Mouse (Mus musculus) testis, adult 10 weeks (tissue): ENCODE data around the gene Rpl27. TPM values are rescaled to one million over a fixed set of nuclear protein-coding genes. Genes with fewer than 3 reads are reported as not detected.

Experiments used
- polyA plus RNA-seq: library from polyadenylated mRNA; stranded (reverse); fragments of 350-450 nt; fragmentation: Illumina TruSeq; extraction: RNeasy Lipid Tissue Mini Kit (QIAGEN cat#74804); gene quantifications from one replicate; pipeline ENCODE4 v1.2.3, GENCODE M21; 2014; ENCODE audit warnings: low read depth, low replicate concordance

The Rpl27 gene
- polyA plus RNA-seq, result 23.8 TPM

DNA sequence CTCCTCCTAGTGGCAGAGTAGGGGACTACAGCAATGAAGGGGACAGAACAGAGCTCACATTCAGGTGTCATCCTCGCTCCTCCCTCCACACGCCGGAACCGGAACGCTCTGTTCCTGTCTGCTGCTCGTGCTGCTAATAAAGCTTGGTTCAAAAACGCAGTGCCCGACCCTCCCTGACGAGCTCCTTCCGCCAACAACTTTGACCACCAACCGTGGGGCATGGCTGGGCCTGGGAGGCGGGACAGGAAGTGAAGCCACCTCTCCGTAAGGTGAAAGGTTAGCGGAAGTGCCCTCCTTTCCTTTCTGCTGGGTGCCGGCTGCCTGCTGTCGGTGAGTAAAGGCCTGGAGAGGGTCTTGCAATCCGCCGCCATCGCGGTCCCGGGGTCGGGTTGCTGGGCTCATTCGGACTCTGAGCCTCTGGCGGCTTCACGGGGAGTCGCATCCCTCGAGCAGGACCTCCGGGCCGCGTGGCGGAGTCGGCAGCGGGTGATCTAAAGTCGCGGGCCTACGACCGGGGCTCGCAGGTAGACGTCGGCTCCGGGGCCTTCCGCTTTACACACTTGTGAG is at the start of gene Rpl27:
TSS of gene Rpl27 (plus strand) at position 172 of the 567 bp plus-strand sequence.

DNA sequence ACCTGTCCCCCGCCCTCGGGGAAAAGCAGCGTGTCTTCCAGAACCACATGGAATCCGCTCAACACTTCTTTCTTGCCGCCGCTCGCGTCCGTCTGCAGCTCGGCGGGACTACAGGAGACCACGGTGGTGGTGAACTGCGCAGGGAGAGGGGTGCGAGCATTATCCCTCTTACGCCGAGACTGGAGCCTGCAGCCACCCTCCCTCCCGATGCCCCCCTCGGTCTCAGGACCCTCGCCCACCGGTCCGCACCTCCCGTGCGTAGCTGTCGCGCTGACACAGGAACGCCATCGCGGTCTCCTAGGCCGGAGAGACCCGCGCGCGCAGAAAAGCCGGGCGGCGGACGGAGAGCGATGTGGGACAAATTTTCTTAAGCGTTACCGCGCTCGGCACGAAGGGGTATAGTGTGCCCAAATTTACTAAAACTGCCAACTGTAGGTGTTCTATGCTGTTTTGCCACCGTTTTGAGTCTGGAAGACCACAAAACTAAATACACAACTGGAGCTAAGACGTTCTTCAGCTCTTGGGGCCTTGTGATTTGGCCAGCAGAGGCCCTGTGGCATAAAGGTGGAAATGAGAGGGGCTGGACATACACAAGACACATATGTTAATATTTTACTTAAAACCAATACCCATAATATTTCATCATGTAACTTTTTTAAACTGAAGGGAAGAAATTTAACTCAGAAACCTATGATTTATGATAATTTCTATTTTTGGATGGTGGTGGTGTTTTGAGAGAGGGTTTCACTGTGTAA is 24.8 kb upstream of the Rpl27 start, which contains the start of gene Aarsd1:
TSS of gene Aarsd1 (minus strand) at position 515 of the 755 bp plus-strand sequence.

GRCm38 (mm10) chr11:101424105-101424851 is 17.8 kb upstream of the Rpl27 start, which contains the start of gene Gm27029:
TSS of gene Gm27029 (minus strand) at chr11:101424796.

GRCm38 (mm10) chr11:101424925-101425813 is 16.9 kb upstream of the Rpl27 start, which contains the start of the genes Rundc1 and Ptges3l:
TSS of gene Rundc1 (plus strand) at chr11:101425085.
TSS of gene Ptges3l (minus strand) at chr11:101425333.

DNA sequence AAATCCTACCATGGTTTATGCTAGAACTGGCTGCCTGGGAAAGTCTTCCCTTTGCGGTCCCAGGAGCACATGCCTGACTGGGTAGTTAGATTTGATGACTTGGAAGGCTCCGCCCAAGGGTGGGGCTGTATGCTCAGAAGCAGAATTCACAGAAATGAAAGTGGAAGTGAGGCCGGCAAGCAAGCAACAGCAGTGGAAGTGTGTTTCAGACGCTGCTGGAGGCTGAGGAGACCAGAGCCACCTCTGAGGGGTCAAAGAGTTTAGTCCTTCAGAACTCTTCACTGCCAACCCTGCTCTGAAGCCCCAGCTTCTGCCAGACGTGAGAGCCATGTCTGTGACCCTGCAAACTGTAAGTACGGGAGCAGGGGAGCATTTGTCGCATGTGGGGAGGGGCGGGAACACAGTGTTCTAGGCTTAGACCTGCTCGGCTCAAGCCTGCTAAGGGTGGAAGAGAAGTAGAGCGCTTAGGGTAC is 6.2 kb downstream of the Rpl27 start, which contains the start of gene Ifi35:
TSS of gene Ifi35 (plus strand) at position 134 of the 473 bp plus-strand sequence.

DNA sequence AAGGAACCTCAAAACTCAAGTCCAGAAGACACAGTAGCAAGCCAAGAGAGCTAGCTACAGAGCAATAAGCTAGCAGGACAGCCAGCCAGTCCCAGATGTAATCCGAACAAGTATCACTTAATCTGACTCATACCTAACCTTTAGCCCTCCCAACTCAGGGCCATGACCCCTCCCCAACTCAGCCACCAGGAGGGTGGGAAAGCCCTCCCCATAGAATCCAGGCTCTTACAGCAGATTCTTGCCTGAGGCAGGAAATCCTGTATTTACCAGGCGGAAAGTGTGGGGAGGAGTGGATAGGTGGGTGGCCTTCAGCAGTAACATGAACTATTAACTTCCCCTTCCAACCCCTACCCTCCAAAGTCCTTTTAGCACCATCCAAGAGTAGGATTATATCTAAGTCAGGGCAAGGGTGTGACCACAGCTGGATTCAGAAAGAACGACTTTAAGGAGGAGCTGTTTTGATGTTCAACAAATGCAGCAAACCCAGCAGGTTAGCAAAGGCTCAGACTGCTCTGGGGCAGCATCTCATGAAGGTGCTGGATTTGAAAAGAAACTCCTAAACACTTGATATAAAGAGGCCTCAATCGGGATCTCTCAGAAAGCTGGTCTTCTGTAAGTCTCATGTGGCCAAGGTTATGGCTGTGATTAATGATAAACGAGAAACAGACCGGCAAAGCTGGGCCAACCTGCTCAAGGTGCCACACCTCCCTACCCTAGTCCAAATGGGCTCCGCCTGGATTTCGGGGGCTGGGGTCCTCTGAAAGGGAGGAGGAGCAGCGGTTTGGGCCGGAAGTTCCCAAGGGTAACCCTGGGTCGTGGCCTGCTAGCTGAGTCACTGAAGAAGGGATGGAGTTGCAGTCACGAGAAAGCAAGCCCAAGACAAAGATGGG is 22.4 kb downstream of the Rpl27 start, which contains the start of gene Rnd2:
TSS of gene Rnd2 (plus strand) at position 789 of the 890 bp plus-strand sequence.

DNA sequence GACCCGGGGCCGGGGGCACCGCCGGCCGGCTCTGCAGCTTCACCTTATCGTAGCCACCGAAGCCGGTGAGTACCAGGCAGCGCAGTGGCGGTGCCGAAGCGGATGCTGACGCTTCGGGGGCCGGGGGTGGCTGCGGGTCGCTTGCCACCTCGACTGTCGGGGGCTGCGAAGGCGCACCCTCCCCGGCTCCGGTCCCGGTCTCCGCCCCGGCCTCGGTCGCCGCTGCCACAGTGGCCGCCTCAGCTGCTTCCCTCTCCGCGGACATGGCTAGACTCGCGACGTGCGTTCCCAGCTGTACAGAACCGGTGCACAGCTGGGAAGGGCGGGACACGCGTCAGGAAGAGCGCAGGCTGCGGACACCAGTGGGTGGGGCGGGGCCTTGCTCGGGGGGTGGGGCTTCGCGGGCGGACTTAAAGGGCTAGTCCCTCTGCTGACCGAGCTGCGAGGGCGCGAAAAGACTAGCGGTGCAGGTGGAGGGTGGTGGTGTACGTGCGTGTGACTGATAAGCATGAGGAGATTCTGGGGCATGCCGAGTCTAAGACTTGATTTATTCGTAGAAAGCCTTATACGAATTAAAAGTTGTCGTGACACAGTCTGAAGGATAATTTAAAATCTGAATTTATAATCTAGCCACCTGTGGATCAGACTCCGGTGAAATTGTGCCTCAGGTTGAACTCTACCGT is 23.9 kb downstream of the Rpl27 start, which contains the start of gene Vat1:
TSS of gene Vat1 (minus strand) at position 362 of the 683 bp plus-strand sequence.

Other genes with a start within 250 kb of the Rpl27 start
- 12.7 TPM for gene Ezh1, start 215.8 kb upstream of the Rpl27 start, polyA plus RNA-seq
- 1.1 TPM for gene Ramp2, start 196.3 kb upstream of the Rpl27 start, polyA plus RNA-seq
- 28.3 TPM for gene Vps25, start 188.6 kb upstream of the Rpl27 start, polyA plus RNA-seq
- 1.5 TPM for gene Wnk4, start 181.7 kb upstream of the Rpl27 start, polyA plus RNA-seq
- 172 TPM for gene Cntd1, start 163.3 kb upstream of the Rpl27 start, polyA plus RNA-seq
- gene Coa3, start 163.2 kb upstream of the Rpl27 start, polyA plus RNA-seq, result 4.0 TPM
- 78.8 TPM for gene Becn1, start 140.0 kb upstream of the Rpl27 start, polyA plus RNA-seq
- 427 TPM for gene Psme3, start 126.1 kb upstream of the Rpl27 start, polyA plus RNA-seq
- 0.48 TPM for gene Aoc2, start 117.2 kb upstream of the Rpl27 start, polyA plus RNA-seq
- 2.1 TPM for gene Aoc3, start 111.7 kb upstream of the Rpl27 start, polyA plus RNA-seq
- gene G6pc, start 74.7 kb upstream of the Rpl27 start, polyA plus RNA-seq, result not detected
- 4.6 TPM for gene Aarsd1, start 24.7 kb upstream of the Rpl27 start, polyA plus RNA-seq
- gene Gm27029, start 17.5 kb upstream of the Rpl27 start, polyA plus RNA-seq, result 0.41 TPM
- gene Rundc1, start 17.2 kb upstream of the Rpl27 start, polyA plus RNA-seq, result 1.9 TPM
- 14.0 TPM for gene Ptges3l, start 17.0 kb upstream of the Rpl27 start, polyA plus RNA-seq
- 0.25 TPM for gene Ifi35, start 6.1 kb downstream of the Rpl27 start, polyA plus RNA-seq
- gene Rnd2, start 22.7 kb downstream of the Rpl27 start, polyA plus RNA-seq, result 12.6 TPM
- gene Vat1, start 23.9 kb downstream of the Rpl27 start, polyA plus RNA-seq, result 2.6 TPM
- gene Brca1, start 109.7 kb downstream of the Rpl27 start, polyA plus RNA-seq, result 26.7 TPM
- 301 TPM for gene Nbr1, start 109.9 kb downstream of the Rpl27 start, polyA plus RNA-seq
- 3.9 TPM for gene Tmem106a, start 139.9 kb downstream of the Rpl27 start, polyA plus RNA-seq
- 90.8 TPM for gene Gm11634, start 157.0 kb downstream of the Rpl27 start, polyA plus RNA-seq
- not detected for gene Rdm1, start 184.9 kb downstream of the Rpl27 start, polyA plus RNA-seq
- gene Arl4d, start 223.2 kb downstream of the Rpl27 start, polyA plus RNA-seq, result 4.0 TPM